Mouse (Mus musculus) midbrain, embryonic 15.5 days (tissue): ENCODE measurements at regions not wholly inside any gene's neighbourhood (a gene's known extent, or its start where the extent isn't known, plus 50 kb on each side); places are given as distances from the start of the nearest gene placed in this dataset.
A peak's percentile ranks its signal among the peaks of the same experiment; 100 is the strongest.

ENCODE experiments used
- ATAC-seq: fragments of 200-750 bp; cut with Nextera tagmentation; replicated peaks from 2 replicates; pipeline ENCODE4 v1.8.0; 2017; ENCODE audit warnings: moderate TSS enrichment
- H3K27ac ChIP-seq: fragments of 300-500 bp; sonication (generic); 2 replicates; pipeline ENCODE4 v1.5.1; 2015; ENCODE audit warnings: mild to moderate bottlenecking, inconsistent platforms
- H3K27me3 ChIP-seq: fragments of 300-500 bp; sonication (generic); replicated peaks from 2 replicates; pipeline ENCODE4 v1.6.1; 2015; ENCODE audit warnings: inconsistent platforms
- H3K36me3 ChIP-seq: fragments of 300-500 bp; sonication (generic); replicated peaks from 2 replicates; pipeline ENCODE4 v1.6.1; 2015; ENCODE audit warnings: inconsistent platforms
- H3K4me1 ChIP-seq: fragments of 300-500 bp; sonication (generic); 2 replicates; pipeline ENCODE4 v1.6.1; 2015; ENCODE audit warnings: inconsistent platforms
- H3K4me2 ChIP-seq: fragments of 300-500 bp; sonication (generic); 2 replicates; pipeline ENCODE4 v1.6.1; 2015; ENCODE audit warnings: inconsistent platforms, mild to moderate bottlenecking, moderate library complexity
- H3K4me3 ChIP-seq: fragments of 300-500 bp; sonication (generic); 2 replicates; pipeline ENCODE4 v1.5.1; 2015; ENCODE audit warnings: mild to moderate bottlenecking, inconsistent platforms
- H3K9ac ChIP-seq: fragments of 300-500 bp; sonication (generic); 2 replicates; pipeline ENCODE4 v1.6.1; 2015; ENCODE audit warnings: mild to moderate bottlenecking, inconsistent platforms
- H3K9me3 ChIP-seq: fragments of 300-500 bp; sonication (generic); 2 replicates; pipeline ENCODE4 v1.6.1; 2016; ENCODE audit warnings: inconsistent platforms
- whole genome bisulfite sequencing: fragments of 180-500 bp; shearing (Covaris S2); methylation state at CpG from one replicate; pipeline ENCODE4 v1.1.7; 2015; ENCODE audit warnings: mixed read lengths; 5-methylcytosine and 5-hydroxymethylcytosine counted together

DNA sequence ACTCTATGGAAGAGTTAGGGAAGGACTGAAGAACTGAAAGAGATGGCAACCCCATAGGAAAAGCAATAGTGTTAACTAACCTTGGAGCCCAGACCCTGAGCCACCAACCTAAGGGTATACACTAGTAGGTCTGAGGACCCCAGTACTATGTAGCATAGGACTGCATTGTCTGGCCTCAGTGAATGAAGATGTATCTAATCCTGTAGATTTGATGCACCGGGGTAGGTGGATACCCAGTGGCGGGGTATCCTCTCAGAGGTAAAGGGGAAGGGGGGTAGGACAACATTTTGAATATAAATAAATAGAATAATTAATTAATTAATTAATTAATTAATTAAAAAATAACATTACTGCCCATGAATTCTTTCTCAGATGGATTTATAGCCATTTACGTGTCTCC is 387.9 kb upstream of the 4921530L21Rik start:
- H3K36me3 ChIP-seq = no peaks in the 10 kb centered on the region
- H3K27me3 ChIP-seq = no peaks in the 10 kb centered on the region
- H3K4me1 ChIP-seq = no peaks in the 10 kb centered on the region
- WGBS = 88% methylated on average over 3 of the region's 3 CpGs
- no peak overlapping the region for H3K27ac ChIP-seq
- no peak overlapping the region for H3K9ac ChIP-seq
- H3K4me3 ChIP-seq = no peak overlapping the region
- no peak overlapping the region for H3K4me2 ChIP-seq
- no peaks in the 10 kb centered on the region for H3K9me3 ChIP-seq
- no peak for ATAC-seq

GRCm38 (mm10) chr14:95493958-95494357 is 387.1 kb upstream of the 4921530L21Rik start:
- Histone ChIP-seq H3K9ac (no peak overlapping the region), H3K27ac (no peak overlapping the region), H3K4me3 (no peak overlapping the region), H3K4me1 (no peaks in the 10 kb centered on the region), H3K4me2 (no peak overlapping the region), H3K27me3 (no peaks in the 10 kb centered on the region), H3K36me3 (no peaks in the 10 kb centered on the region), H3K9me3 (no peaks in the 10 kb centered on the region)
- 42% methylated on average over 2 of the region's 2 CpGs for WGBS
- ATAC-seq = no peak; the same call in 1 of the 2 replicates

GRCm38 (mm10) chr14:95515072-95515471 is 366.0 kb upstream of the 4921530L21Rik start:
- H3K27me3 ChIP-seq = no peaks in the 10 kb centered on the region
- H3K4me3 ChIP-seq = no peak overlapping the region
- no peaks in the 10 kb centered on the region for H3K36me3 ChIP-seq
- ATAC-seq = no peak
- WGBS = 66% methylated on average over 1 of the region's 1 CpGs
- H3K9ac ChIP-seq = no peak overlapping the region
- H3K27ac ChIP-seq = no peak overlapping the region
- no peaks in the 10 kb centered on the region for H3K4me1 ChIP-seq
- no peaks in the 10 kb centered on the region for H3K9me3 ChIP-seq
- no peak overlapping the region for H3K4me2 ChIP-seq

DNA sequence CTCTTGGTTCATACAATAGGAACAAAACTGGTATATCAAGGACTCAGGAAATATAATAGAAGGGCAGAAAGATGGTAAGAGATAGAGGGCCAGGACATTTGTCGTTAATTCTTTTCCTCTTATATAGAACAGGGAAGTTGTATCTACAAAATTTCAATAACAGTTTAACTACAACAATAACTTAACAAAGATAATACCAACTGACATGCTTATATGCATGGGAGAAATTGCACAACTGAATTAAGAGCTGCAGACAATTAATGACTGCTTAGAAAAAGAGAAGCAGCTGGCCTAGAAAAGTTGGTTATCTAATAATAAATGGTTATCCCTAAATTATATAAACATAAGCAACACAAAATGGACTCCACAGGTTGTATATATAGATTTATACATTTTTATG is 362.2 kb upstream of the 4921530L21Rik start:
- H3K9me3 ChIP-seq = no peaks in the 10 kb centered on the region
- H3K4me3 ChIP-seq = no peak overlapping the region
- no peaks in the 10 kb centered on the region for H3K27me3 ChIP-seq
- H3K4me1 ChIP-seq = no peaks in the 10 kb centered on the region
- no peaks in the 10 kb centered on the region for H3K36me3 ChIP-seq
- H3K9ac ChIP-seq = no peak overlapping the region
- ATAC-seq = no peak
- no peak overlapping the region for H3K27ac ChIP-seq
- WGBS = 91% methylated on average over 1 of the region's 1 CpGs
- H3K4me2 ChIP-seq = no peak overlapping the region

DNA sequence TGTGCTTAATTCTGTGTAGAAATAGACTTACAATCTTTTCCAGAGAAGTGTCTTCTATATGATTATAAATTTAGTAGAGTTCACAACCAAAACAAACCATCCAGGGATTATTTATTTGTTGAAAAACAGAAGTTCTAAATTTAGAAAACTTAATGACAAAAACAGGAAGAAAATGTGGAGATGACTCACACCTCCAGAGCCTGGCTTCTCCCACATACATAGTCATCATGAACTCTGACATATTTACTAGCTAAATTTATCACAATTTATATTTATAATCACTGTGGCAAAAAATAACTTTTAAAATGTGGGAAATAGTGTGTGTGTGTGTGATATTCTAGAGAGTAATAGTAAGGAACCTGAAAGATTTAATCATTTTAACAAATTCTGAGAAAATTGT is 337.2 kb upstream of the 4921530L21Rik start:
- Histone ChIP-seq H3K36me3 (no peaks in the 10 kb centered on the region), H3K27me3 (no peaks in the 10 kb centered on the region), H3K9me3 (no peaks in the 10 kb centered on the region), H3K4me3 (no peak overlapping the region), H3K4me1 (no peaks in the 10 kb centered on the region), H3K9ac (no peak overlapping the region), H3K27ac (no peak overlapping the region), H3K4me2 (no peak overlapping the region)
- no peak for ATAC-seq

- Histone ChIP-seq H3K4me1 (no peaks in the 10 kb centered on the region), H3K9me3 (no peaks in the 10 kb centered on the region), H3K9ac (no peak overlapping the region), H3K36me3 (no peaks in the 10 kb centered on the region), H3K27me3 (no peaks in the 10 kb centered on the region), H3K4me3 (no peak overlapping the region), H3K27ac (no peak overlapping the region), H3K4me2 (no peak overlapping the region)
- 79% methylated on average over 3 of the region's 3 CpGs for WGBS
- no peak for ATAC-seq
Observed at GRCm38 (mm10) chr14:95591075-95591474, 290.0 kb upstream of the 4921530L21Rik start.

DNA sequence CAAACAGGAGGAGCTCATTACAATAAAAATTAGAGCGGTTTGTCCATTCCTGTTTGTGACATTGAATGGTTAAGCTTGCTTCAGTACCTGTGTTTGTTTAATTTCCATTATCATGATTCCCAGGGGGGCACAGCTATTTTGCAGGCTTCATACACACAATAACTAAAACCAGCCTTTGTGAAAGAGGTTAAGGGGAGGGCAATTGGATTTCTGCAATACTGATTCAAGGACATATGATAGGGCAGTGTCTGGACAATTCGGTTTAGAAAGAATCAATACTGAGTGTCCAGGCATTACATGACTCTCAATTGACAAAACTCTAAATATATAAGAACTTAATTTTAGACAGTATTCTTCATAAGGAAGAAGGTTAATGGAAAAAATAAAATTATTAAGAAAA is 284.7 kb upstream of the 4921530L21Rik start:
- Histone ChIP-seq H3K4me1 (no peaks in the 10 kb centered on the region), H3K4me3 (no peak overlapping the region), H3K9me3 (no peaks in the 10 kb centered on the region), H3K9ac (no peak overlapping the region), H3K27me3 (no peaks in the 10 kb centered on the region), H3K4me2 (no peak overlapping the region), H3K36me3 (no peaks in the 10 kb centered on the region), H3K27ac (no peak overlapping the region)
- 59% methylated on average over 2 of the region's 2 CpGs for WGBS
- ATAC-seq = no peak

GRCm38 (mm10) chr14:95645980-95646379 is 235.1 kb upstream of the 4921530L21Rik start:
- H3K36me3 ChIP-seq = no peaks in the 10 kb centered on the region
- WGBS = 38% methylated on average over 6 of the region's 6 CpGs
- peak; percentile 48; the same call in 1 of the 2 replicates for ATAC-seq
- H3K27me3 ChIP-seq = no peaks in the 10 kb centered on the region
- no peak overlapping the region for H3K4me2 ChIP-seq
- no peak overlapping the region for H3K4me3 ChIP-seq
- H3K9ac ChIP-seq = no peak overlapping the region
- no peaks in the 10 kb centered on the region for H3K4me1 ChIP-seq
- no peak overlapping the region for H3K27ac ChIP-seq
- no peaks in the 10 kb centered on the region for H3K9me3 ChIP-seq

DNA sequence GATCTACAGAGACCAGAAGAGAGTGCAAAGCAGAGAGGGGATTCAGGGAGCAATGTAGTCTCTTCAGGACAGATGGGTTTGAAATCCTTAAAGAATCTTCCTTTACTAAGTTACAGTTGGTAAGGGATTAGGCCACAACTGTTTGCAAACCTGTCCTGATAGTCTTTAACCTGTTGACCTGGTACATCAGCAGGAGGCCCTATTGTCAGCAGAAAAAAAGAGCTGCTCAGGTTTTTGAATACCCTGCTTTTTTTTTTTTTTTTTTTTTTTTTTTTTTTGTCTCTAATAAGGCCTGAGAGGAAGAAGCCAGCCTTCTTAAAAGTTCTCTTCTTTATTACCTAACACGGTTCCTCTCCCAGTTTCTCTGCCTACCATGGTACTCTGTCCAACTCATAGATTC is 221.5 kb upstream of the 4921530L21Rik start:
- Histone ChIP-seq H3K9ac (no peak overlapping the region), H3K4me1 (no peaks in the 10 kb centered on the region), H3K27ac (no peak overlapping the region), H3K4me2 (no peak overlapping the region), H3K9me3 (no peaks in the 10 kb centered on the region), H3K27me3 (no peaks in the 10 kb centered on the region), H3K36me3 (no peaks in the 10 kb centered on the region), H3K4me3 (no peak overlapping the region)
- WGBS = 17% methylated on average over 1 of the region's 1 CpGs
- no peak for ATAC-seq

DNA sequence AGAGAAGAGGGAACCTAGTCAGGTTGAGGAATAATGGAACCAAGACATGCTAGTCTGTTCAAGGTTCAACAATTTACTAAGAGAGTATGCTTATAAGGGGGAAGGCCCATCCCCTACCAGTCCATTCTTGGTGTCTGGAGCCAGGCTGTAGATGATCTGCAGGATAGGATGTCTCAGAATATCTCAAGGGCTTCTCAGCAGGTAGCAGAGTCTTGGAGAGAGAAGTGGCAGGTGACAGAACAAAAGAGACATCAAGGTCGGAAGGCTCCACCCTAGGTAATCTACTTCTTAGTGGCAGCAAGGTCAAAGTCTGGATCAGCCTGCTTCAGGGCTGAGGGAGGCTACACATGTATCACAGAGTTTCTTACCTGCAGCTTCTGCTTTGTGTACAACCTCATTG is 220.2 kb upstream of the 4921530L21Rik start:
- Histone ChIP-seq H3K9ac (no peak overlapping the region), H3K4me3 (no peak overlapping the region), H3K9me3 (no peaks in the 10 kb centered on the region), H3K27ac (no peak overlapping the region), H3K4me2 (no peak overlapping the region), H3K27me3 (no peaks in the 10 kb centered on the region), H3K36me3 (no peaks in the 10 kb centered on the region), H3K4me1 (no peaks in the 10 kb centered on the region)
- ATAC-seq = no peak
- WGBS = 79% methylated on average over 1 of the region's 1 CpGs

- H3K4me3 ChIP-seq = no peak overlapping the region
- no peaks in the 10 kb centered on the region for H3K9me3 ChIP-seq
- no peak overlapping the region for H3K9ac ChIP-seq
- no peak overlapping the region for H3K27ac ChIP-seq
- no peaks in the 10 kb centered on the region for H3K4me1 ChIP-seq
- H3K4me2 ChIP-seq = no peak overlapping the region
- H3K27me3 ChIP-seq = no peaks in the 10 kb centered on the region
- H3K36me3 ChIP-seq = no peaks in the 10 kb centered on the region
- no peak for ATAC-seq
- WGBS = 89% methylated on average over 3 of the region's 3 CpGs
Observed at GRCm38 (mm10) chr14:95661416-95661815, 219.6 kb upstream of the 4921530L21Rik start.

GRCm38 (mm10) chr14:95687448-95687847 is 193.6 kb upstream of the 4921530L21Rik start:
- no peak overlapping the region for H3K4me2 ChIP-seq
- no peak overlapping the region for H3K4me3 ChIP-seq
- no peaks in the 10 kb centered on the region for H3K27me3 ChIP-seq
- H3K4me1 ChIP-seq = no peaks in the 10 kb centered on the region
- no peak overlapping the region for H3K9ac ChIP-seq
- H3K27ac ChIP-seq = no peak overlapping the region
- no peaks in the 10 kb centered on the region for H3K36me3 ChIP-seq
- 75% methylated on average over 1 of the region's 1 CpGs for WGBS
- no peaks in the 10 kb centered on the region for H3K9me3 ChIP-seq
- ATAC-seq = no peak

DNA sequence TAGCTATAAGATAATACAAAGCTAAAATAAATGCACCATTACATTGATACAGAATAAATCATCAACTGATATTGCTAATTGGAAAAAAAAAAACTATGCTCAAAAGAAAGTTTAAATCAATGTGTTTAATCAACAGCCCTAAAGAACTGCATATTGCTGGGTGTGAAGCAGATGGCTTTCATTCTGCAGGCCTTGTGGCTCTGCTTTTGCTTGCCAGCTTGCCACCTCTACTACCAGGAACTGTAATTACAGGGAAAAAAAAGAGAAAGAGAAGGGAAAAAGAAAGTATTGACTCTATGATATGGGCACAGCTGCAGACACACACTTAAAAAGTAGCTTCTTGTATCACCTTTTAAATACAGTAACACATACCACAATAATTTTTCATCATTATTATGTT is 192.4 kb upstream of the 4921530L21Rik start:
- H3K9ac ChIP-seq = no peak overlapping the region
- no peak overlapping the region for H3K4me2 ChIP-seq
- no peaks in the 10 kb centered on the region for H3K4me1 ChIP-seq
- no peaks in the 10 kb centered on the region for H3K36me3 ChIP-seq
- H3K27me3 ChIP-seq = no peaks in the 10 kb centered on the region
- H3K27ac ChIP-seq = no peak overlapping the region
- no peak overlapping the region for H3K4me3 ChIP-seq
- no peaks in the 10 kb centered on the region for H3K9me3 ChIP-seq
- no peak for ATAC-seq

- Histone ChIP-seq H3K9ac (no peak overlapping the region), H3K4me3 (no peak overlapping the region), H3K9me3 (no peaks in the 10 kb centered on the region), H3K27me3 (no peaks in the 10 kb centered on the region), H3K4me2 (no peak overlapping the region), H3K4me1 (no peaks in the 10 kb centered on the region), H3K36me3 (no peaks in the 10 kb centered on the region), H3K27ac (no peak overlapping the region)
- peak; percentile 58; the same call in 1 of the 2 replicates for ATAC-seq
Observed at GRCm38 (mm10) chr14:95726082-95726481, 155.0 kb upstream of the 4921530L21Rik start.
